Mouse (Mus musculus) gastrocnemius, adult 18-20 months (tissue): ENCODE measurements around the gene Bik. TPM values are rescaled to one million over a fixed set of nuclear protein-coding genes. Genes with fewer than 3 reads are reported as not detected.
A peak's percentile ranks its signal among the peaks of the same experiment; 100 is the strongest.

ENCODE experiments used
- DNase-seq: peaks from one replicate; pipeline ENCODE4 v3.0.0; 2021; ENCODE audit warnings: low spot score
- total RNA-seq, 2 experiments: library from RNA; stranded (reverse); gene quantifications; 2 replicates each; pipeline ENCODE4 v1.2.3; 2021

Bik gene
- total RNA-seq, 2 experiments from 2014 or later, result 0.91 to 1.4 TPM

- no peak for DNase-seq
These were observed 19.4 kb downstream of the Bik start for GRCm38 (mm10) chr15:83546029-83546428.

GRCm38 (mm10) chr15:83547144-83547543, 20.5 kb downstream of the Bik start:
- DNase-seq, result no peak

- DNase-seq, result peak; percentile 31
These were observed 23.5 kb downstream of the Bik start for GRCm38 (mm10) chr15:83550137-83550536.

- DNase-seq, result no peak
These were observed 27.2 kb downstream of the Bik start for GRCm38 (mm10) chr15:83553831-83554230.

GRCm38 (mm10) chr15:83555161-83555974, 28.7 kb downstream of the Bik start:
- peak; percentile 84 for DNase-seq

- no peak for DNase-seq
These were observed 34.3 kb downstream of the Bik start for GRCm38 (mm10) chr15:83560941-83561477.

- DNase-seq, result peak; percentile 83
These were observed 36.1 kb downstream of the Bik start for GRCm38 (mm10) chr15:83562626-83563270.

GRCm38 (mm10) chr15:83563327-83563856, 36.7 kb downstream of the Bik start, which contains the start of the genes Tspo and Mcat:
Gene Tspo, plus strand, starts transcription at chr15:83563592.
Gene Mcat, minus strand, starts transcription at chr15:83563787.
- peak; percentile 68 for DNase-seq

- peak; percentile 52 for DNase-seq
These were observed 37.4 kb downstream of the Bik start for GRCm38 (mm10) chr15:83563857-83564651.

- peak; percentile 65 for DNase-seq
These were observed 38.8 kb downstream of the Bik start for GRCm38 (mm10) chr15:83565434-83565833.

GRCm38 (mm10) chr15:83566006-83566405, 39.3 kb downstream of the Bik start:
- DNase-seq, result no peak

GRCm38 (mm10) chr15:83567728-83568127, 41.1 kb downstream of the Bik start:
- DNase-seq, result no peak

GRCm38 (mm10) chr15:83568544-83568943, 41.9 kb downstream of the Bik start:
- DNase-seq, result no peak

- no peak for DNase-seq
These were observed 43.0 kb downstream of the Bik start for GRCm38 (mm10) chr15:83569682-83570081.

- no peak for DNase-seq
These were observed 44.0 kb downstream of the Bik start for GRCm38 (mm10) chr15:83570641-83571040.

GRCm38 (mm10) chr15:83571636-83572035, 45.0 kb downstream of the Bik start:
- DNase-seq, result no peak

- no peak for DNase-seq
These were observed 45.5 kb downstream of the Bik start for GRCm38 (mm10) chr15:83572132-83572531.

GRCm38 (mm10) chr15:83573606-83574005, 46.9 kb downstream of the Bik start:
- no peak for DNase-seq

GRCm38 (mm10) chr15:83574731-83575351, 48.2 kb downstream of the Bik start:
- no peak for DNase-seq

GRCm38 (mm10) chr15:83575543-83575942, 48.9 kb downstream of the Bik start:
- no peak for DNase-seq

GRCm38 (mm10) chr15:83576651-83577050, 50.0 kb downstream of the Bik start:
- no peak for DNase-seq
